Mouse (Mus musculus) kidney, postnatal 4 days (tissue): ENCODE measurements around the gene Gnb5.
"Not testable (repeated sequence)": the region's sequence is repeated elsewhere in the genome, so short reads cannot be mapped to it uniquely, and the experiment has no call there.

Experiments used
- DNase-seq, 2 experiments: peaks; one replicate each; pipeline ENCODE4 v3.0.0; 2021; ENCODE audit warnings: mixed read lengths in 2 of 2

Gnb5 gene

GRCm38 (mm10) chr9:75362201-75362600 is 56.1 kb downstream of the Gnb5 start:
- no peak for DNase-seq

GRCm38 (mm10) chr9:75363001-75363400 is 56.9 kb downstream of the Gnb5 start:
- DNase-seq, result no peak

GRCm38 (mm10) chr9:75363702-75364101 is 57.6 kb downstream of the Gnb5 start:
- DNase-seq, result not testable (repeated sequence)

GRCm38 (mm10) chr9:75365195-75365594 is 59.1 kb downstream of the Gnb5 start:
- DNase-seq, result no peak

GRCm38 (mm10) chr9:75366191-75366590 is 60.1 kb downstream of the Gnb5 start:
- no peak for DNase-seq

- DNase-seq, result no peak
Observed at GRCm38 (mm10) chr9:75368779-75369178, 62.7 kb downstream of the Gnb5 start.

- DNase-seq, result no peak
Observed at GRCm38 (mm10) chr9:75375606-75376005, 69.5 kb downstream of the Gnb5 start.

- DNase-seq, result no peak
Observed at GRCm38 (mm10) chr9:75376428-75376827, 70.3 kb downstream of the Gnb5 start.

- DNase-seq, result no peak
Observed at GRCm38 (mm10) chr9:75378774-75379173, 72.7 kb downstream of the Gnb5 start.

- DNase-seq, result no peak
Observed at GRCm38 (mm10) chr9:75382825-75383224, 76.7 kb downstream of the Gnb5 start.

- DNase-seq, result no peak
Observed at GRCm38 (mm10) chr9:75383785-75384184, 77.7 kb downstream of the Gnb5 start.

- DNase-seq, result no peak
Observed at GRCm38 (mm10) chr9:75384337-75384962, 78.4 kb downstream of the Gnb5 start.

GRCm38 (mm10) chr9:75385218-75385974 is 79.3 kb downstream of the Gnb5 start:
- DNase-seq, result no peak

- no peak for DNase-seq
Observed at GRCm38 (mm10) chr9:75393251-75393650, 87.2 kb downstream of the Gnb5 start.
